9 mouse cellular contexts compared by ENCODE assay signal in genomic region chr17:71097209-71097597, GRCm38 (mm10).
A peak's percentile ranks its signal among the peaks of the same experiment; 100 is the strongest.
DNase-seq lines count a peak whose midpoint lies in the region; ATAC-seq and TF ChIP-seq lines count a peak whose summit lies in the region.
"Had no signal": no experiment of that assay in that cellular context is flagged by ENCODE, and none has a peak within 500 bp of the region (broad histone marks: within the 10 kb centered on the region; RNA-seq: fewer than 3 reads in every experiment).

No protein-coding gene starts in this region.

- TF ChIP-seq EP300 in lung, postnatal 0 days (IDR thresholded peaks at IDR 0.05), result no peak; the same call in none of the 2 replicates

- H3K36me3 ChIP-seq in heart, embryonic 10.5 days, result peaks cover 77% of the 10 kb centered on the region
- no peaks in the 10 kb centered on the region for H3K36me3 ChIP-seq in lung, postnatal 0 days (ENCODE audit: insufficient read depth, low read length)
- H3K36me3 ChIP-seq in kidney, postnatal 0 days (ENCODE audit: insufficient read depth, low read length), result no peaks in the 10 kb centered on the region
- H3K36me3 ChIP-seq: midbrain, embryonic 10.5 days had no signal

- H3K27me3 ChIP-seq in heart, embryonic 10.5 days (ENCODE audit: insufficient read depth, poor library complexity, severe bottlenecking), result no peaks in the 10 kb centered on the region
- no peaks in the 10 kb centered on the region for H3K27me3 ChIP-seq in lung, postnatal 0 days (replicated peaks; ENCODE audit: insufficient read depth, low read length)
- H3K27me3 ChIP-seq in kidney, postnatal 0 days (ENCODE audit: insufficient read depth, low read length), result no peaks in the 10 kb centered on the region

- no peaks in the 10 kb centered on the region for H3K9me3 ChIP-seq in heart, embryonic 10.5 days
- H3K9me3 ChIP-seq in lung, postnatal 0 days (ENCODE audit: low read length), result no peaks in the 10 kb centered on the region
- no peaks in the 10 kb centered on the region for H3K9me3 ChIP-seq in kidney, postnatal 0 days (replicated peaks; ENCODE audit: low read length)
- H3K9me3 ChIP-seq: midbrain, embryonic 10.5 days had no signal

- no peak for ATAC-seq in lung, postnatal 0 days
- peak; percentile 53; the same call in 1 of the 2 replicates for ATAC-seq in kidney, postnatal 0 days (replicated peaks; ENCODE audit: low FRiP score, low read depth)
- no peak for ATAC-seq in CD4-positive, CD25-positive, alpha-beta regulatory T cell, adult 4 months

- H3K4me2 ChIP-seq in lung, postnatal 0 days (replicated peaks; ENCODE audit: low read depth, low read length), result no peak overlapping the region
- no peak overlapping the region for H3K4me2 ChIP-seq in kidney, postnatal 0 days (ENCODE audit: low read length)

- WGBS in heart, embryonic 10.5 days, result 70% methylated on average over 6 of the region's 6 CpGs
- 50% methylated on average over 6 of the region's 6 CpGs for WGBS in lung, postnatal 0 days
- 72% methylated on average over 6 of the region's 6 CpGs for WGBS in kidney, postnatal 0 days

- no peak overlapping the region for H3K4me3 ChIP-seq in heart, embryonic 10.5 days
- no peak overlapping the region for H3K4me3 ChIP-seq in lung, postnatal 0 days (ENCODE audit: low read depth, low read length)
- no peak overlapping the region for H3K4me3 ChIP-seq in kidney, postnatal 0 days (replicated peaks; ENCODE audit: low read depth, low read length)
- H3K4me3 ChIP-seq: midbrain, embryonic 10.5 days had no signal

- peaks cover 3% of the 10 kb centered on the region; the same call in 1 of the 2 replicates for H3K4me1 ChIP-seq in heart, embryonic 10.5 days
- peaks cover 5% of the 10 kb centered on the region; the same call in 1 of the 2 replicates for H3K4me1 ChIP-seq in lung, postnatal 0 days (ENCODE audit: insufficient read depth, low read depth, low read length)
- no peaks in the 10 kb centered on the region for H3K4me1 ChIP-seq in kidney, postnatal 0 days (replicated peaks; ENCODE audit: insufficient read depth, low read length)

- DNase-seq in heart, adult 8-10 months (ENCODE audit: low spot score), result peak; percentile 31
- no peak for DNase-seq in heart, embryonic 10.5 days (ENCODE audit: low spot score)
- peak; percentile 73 for DNase-seq in lung, postnatal 36 days
- no peak for DNase-seq in lung, postnatal 0 days (ENCODE audit: low spot score)
- no peak for DNase-seq in kidney, postnatal 0 days (ENCODE audit: low spot score)
- no peak for DNase-seq in layer of hippocampus, postnatal 10 days (ENCODE audit: low spot score in 2 of 2)
- DNase-seq: adrenal gland, postnatal 25 days had no signal

- H3K9ac ChIP-seq in lung, postnatal 0 days (replicated peaks; ENCODE audit: low read depth), result no peak overlapping the region
- H3K9ac ChIP-seq in kidney, postnatal 0 days (ENCODE audit: low read depth, low read length), result no peak overlapping the region

- no peak overlapping the region for H3K27ac ChIP-seq in heart, embryonic 10.5 days
- H3K27ac ChIP-seq in lung, postnatal 0 days (ENCODE audit: low read length), result no peak overlapping the region
- no peak overlapping the region for H3K27ac ChIP-seq in kidney, postnatal 0 days
- H3K27ac ChIP-seq: midbrain, embryonic 10.5 days had no signal

- no peak for TF ChIP-seq CTCF in lung, postnatal 0 days (IDR thresholded peaks at IDR 0.05)
- no peak for TF ChIP-seq CTCF in kidney, postnatal 0 days (IDR thresholded peaks at IDR 0.05; ENCODE audit: low read depth)

Comparison
In these comparisons a context has a peak if more than half of its experiments do, and no peak if none do; other contexts are left out.
1. DNase-seq: peak in heart, adult 8-10 months (single experiment) and lung, postnatal 36 days (single experiment); none in heart, embryonic 10.5 days (single experiment), lung, postnatal 0 days (single experiment), kidney, postnatal 0 days (single experiment) and layer of hippocampus, postnatal 10 days (0 of 2).